Mouse (Mus musculus) CH12.LX (cell line): ENCODE data around the gene Aida.

Experiments used
- CTCF ChIP-seq, 2 experiments: IDR thresholded peaks in 1 of 2; conservative IDR thresholded peaks in 1 of 2; 2 replicates each; pipeline ENCODE4 v1.5.1; 2011 to 2012; ENCODE audit warnings: low read depth in 2 of 2, low read length in 2 of 2, improper control_type of control experiment in 1 of 2, inconsistent platforms in 1 of 2, mild to moderate bottlenecking in 1 of 2, moderate library complexity in 1 of 2
- E2F4 ChIP-seq: IDR thresholded peaks from 2 replicates; pipeline ENCODE4 v1.6.1; 2011; ENCODE audit warnings: low read depth, low read length, improper control_type of control experiment; ENCODE audit not compliant: insufficient replicate concordance
- EP300 ChIP-seq: IDR thresholded peaks from 2 replicates; pipeline ENCODE4 v1.6.1; 2011; ENCODE audit warnings: low read length, improper control_type of control experiment
- MAX ChIP-seq: IDR thresholded peaks from 2 replicates; pipeline ENCODE4 v1.6.1; 2011; ENCODE audit warnings: low read length, improper control_type of control experiment
- NELFE ChIP-seq: IDR thresholded peaks from 2 replicates; pipeline ENCODE4 v1.6.1; 2011; ENCODE audit warnings: low read depth, low read length, improper control_type of control experiment
- POLR2A ChIP-seq: IDR thresholded peaks from 2 replicates; pipeline ENCODE4 v1.6.1; 2011; ENCODE audit warnings: low read depth, mild to moderate bottlenecking, improper control_type of control experiment, low read length
- SIN3A ChIP-seq: IDR thresholded peaks from 2 replicates; pipeline ENCODE4 v1.6.1; 2012; ENCODE audit warnings: low read length, improper control_type of control experiment, inconsistent platforms
- SMC3 ChIP-seq: IDR thresholded peaks from 2 replicates; pipeline ENCODE4 v1.6.1; 2011; ENCODE audit warnings: low read depth, low read length, improper control_type of control experiment
- ZC3H11A ChIP-seq: IDR thresholded peaks from 2 replicates; pipeline ENCODE4 v1.6.1; 2012; ENCODE audit warnings: low read depth, mild to moderate bottlenecking, inconsistent platforms, low read length, improper control_type of control experiment
- ZKSCAN1 ChIP-seq: IDR thresholded peaks from 2 replicates; pipeline ENCODE4 v1.6.1; 2012; ENCODE audit warnings: low read depth, inconsistent platforms, low read length, improper control_type of control experiment, borderline replicate concordance
- ZNF384 ChIP-seq: IDR thresholded peaks from 2 replicates; pipeline ENCODE4 v1.6.1; 2012; ENCODE audit warnings: low read depth, low read length, improper control_type of control experiment, inconsistent platforms

GRCm38 (mm10) chr1:183250612-183251011, 45.8 kb upstream of the Aida start:
- TF ChIP-seq CTCF (conservative IDR thresholded peaks at IDR 0.05 in 1 of 2, IDR thresholded peaks at IDR 0.05 in 1 of 2; ENCODE audit: low read depth in 2 of 2, low read length in 2 of 2) (no peak), E2F4 (no peak), POLR2A (no peak), ZNF384 (no peak), EP300 (no peak), MAX (no peak), SMC3 (no peak), ZKSCAN1 (no peak), NELFE (no peak), SIN3A (no peak), ZC3H11A (no peak)
